Mouse (Mus musculus): ENCODE measurements around the gene Kat8.
"Not testable (repeated sequence)": the region's sequence is repeated elsewhere in the genome, so short reads cannot be mapped to it uniquely, and the experiment has no call there.

Gene Kat8

GRCm38 (mm10) chr7:127895891-127896290, 16.4 kb upstream of the Kat8 start:
- intact Hi-C loops (cut with DNase I): not testable (repeated sequence)

- intact Hi-C loops (cut with DNase I): no loop called here
These were observed 15.9 kb upstream of the Kat8 start for GRCm38 (mm10) chr7:127896384-127896783.

DNA sequence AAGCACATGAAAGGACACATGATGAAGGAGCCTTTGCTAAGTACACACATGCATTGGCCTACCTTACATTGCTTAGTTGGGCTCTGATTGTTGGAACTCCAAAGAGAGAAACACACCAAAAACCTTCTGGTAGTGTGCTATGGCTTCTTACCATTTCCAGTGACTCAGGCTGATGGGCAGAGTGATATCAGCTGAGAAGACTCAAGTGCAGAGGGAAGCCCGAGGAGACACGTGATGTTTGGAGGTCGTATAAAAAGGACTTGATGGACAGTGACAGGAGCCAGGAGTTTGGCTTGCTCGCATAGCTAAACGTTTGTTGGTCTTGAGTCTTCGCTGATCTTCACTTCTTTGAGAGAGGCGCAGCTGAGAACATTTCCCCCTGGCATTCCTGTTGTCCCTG, 14.8 kb upstream of the Kat8 start:
- intact Hi-C loops (cut with DNase I): no loop called here

GRCm38 (mm10) chr7:127898179-127898956, 13.9 kb upstream of the Kat8 start:
- intact Hi-C loops (cut with DNase I): no loop called here

DNA sequence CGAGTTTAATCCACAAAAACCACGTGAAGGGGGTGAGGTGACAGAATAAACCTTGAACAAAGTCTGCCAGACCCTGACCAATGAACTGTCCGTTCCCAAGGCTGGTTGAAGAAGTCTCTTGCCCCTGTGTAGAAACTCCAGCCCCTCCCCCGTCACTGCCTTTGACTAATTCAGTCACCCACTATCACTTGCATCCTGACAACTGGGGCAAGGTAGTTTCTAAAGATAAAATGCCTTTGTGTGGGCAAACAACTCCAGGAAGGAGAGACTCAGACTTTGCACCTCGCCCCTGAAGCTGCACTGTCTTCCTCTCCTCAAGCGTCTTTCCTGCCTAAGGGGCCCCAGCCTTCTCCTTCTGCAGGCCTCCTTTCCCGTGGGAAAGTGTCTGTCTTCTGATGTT, 12.3 kb upstream of the Kat8 start:
- intact Hi-C loops (cut with DNase I): no loop called here

DNA sequence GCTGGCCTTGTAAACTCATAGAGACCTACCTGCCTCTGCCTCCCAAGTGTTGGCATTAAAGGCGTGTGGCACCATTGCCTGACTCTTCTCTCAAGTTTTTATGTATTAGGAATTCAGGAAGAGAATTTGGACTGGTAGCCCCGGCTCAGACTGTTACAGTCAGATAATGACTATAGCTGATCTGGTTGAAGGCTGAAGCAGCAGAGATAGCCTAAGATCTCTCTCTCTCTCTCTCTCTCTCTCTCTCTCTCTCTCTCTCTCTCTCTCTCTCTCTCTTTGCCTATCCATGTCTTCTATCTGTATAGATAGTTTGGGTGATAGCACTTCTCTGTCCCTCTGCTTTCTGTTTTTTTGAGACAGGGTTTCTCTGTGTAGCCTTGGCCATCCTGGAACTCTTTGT, 10.5 kb upstream of the Kat8 start:
- intact Hi-C loops (cut with DNase I): no loop called here

- intact Hi-C loops (cut with DNase I): no loop called here
These were observed 8.1 kb upstream of the Kat8 start, which contains the start of gene Bckdk for GRCm38 (mm10) chr7:127903971-127904796. Gene Bckdk (plus strand): TSS chr7:127904082.

GRCm38 (mm10) chr7:127907939-127908338, 4.4 kb upstream of the Kat8 start:
- intact Hi-C loops (cut with DNase I): no loop called here

- intact Hi-C loops (cut with DNase I): no loop called here
These were observed 3.7 kb upstream of the Kat8 start for GRCm38 (mm10) chr7:127908656-127909055.

DNA sequence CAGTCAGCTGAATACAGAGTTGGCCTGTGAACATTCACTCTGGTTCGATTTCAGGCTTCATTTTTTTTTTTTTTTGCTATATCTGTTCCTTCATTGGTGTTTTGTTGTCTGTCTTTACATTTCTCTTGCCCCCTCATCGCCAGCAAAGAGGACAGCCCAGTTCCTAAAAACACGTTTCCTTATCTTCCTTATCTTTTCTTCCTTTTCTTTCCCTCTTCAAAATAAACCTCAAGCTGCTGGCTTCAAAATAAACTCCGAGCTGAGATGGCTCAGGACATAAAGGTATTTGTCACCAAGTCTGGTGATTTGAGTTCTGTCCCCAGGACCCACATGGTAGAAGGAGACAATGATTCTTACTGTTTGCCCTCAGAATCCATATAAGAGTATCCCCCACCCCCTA, 622 bp downstream of the Kat8 start:
- intact Hi-C loops (cut with DNase I): no loop called here

DNA sequence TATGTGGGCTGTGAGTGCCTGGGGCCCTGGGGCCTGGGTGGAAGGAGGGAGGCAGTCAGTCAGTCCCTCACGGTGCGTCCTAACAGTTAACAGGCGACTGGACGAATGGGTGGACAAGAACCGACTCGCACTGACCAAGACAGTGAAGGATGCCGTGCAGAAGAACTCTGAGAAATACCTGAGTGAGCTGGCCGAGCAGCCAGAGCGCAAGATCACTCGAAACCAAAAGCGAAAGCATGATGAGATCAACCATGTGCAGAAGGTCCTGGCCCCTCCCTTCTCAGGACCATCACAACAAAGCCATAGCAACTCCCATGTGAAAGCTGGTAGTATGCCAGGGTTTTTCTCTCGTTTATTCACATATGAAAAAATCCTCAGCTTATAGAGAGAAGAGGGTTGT, 3.0 kb downstream of the Kat8 start:
- intact Hi-C loops (cut with DNase I): no loop called here

DNA sequence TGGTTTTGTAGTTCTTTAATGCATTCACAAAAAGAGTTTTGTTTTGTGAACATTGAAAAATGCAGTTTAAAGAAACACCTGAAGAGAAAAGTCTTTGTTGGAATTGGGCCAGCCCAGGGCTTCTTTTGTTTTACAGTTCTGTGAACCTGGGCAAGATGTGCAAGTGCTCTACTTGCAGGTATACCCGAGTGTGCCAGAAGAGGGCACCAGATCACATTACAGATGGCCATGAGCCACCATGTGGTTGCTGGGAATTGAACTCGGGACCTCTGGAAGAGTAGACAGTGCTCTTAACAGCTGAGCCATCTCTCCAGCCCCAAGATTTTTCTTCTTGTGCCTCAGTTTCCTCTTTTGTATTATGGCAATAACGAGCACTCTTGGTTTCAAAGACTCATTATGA, 5.9 kb downstream of the Kat8 start:
- intact Hi-C loops (cut with DNase I): no loop called here

DNA sequence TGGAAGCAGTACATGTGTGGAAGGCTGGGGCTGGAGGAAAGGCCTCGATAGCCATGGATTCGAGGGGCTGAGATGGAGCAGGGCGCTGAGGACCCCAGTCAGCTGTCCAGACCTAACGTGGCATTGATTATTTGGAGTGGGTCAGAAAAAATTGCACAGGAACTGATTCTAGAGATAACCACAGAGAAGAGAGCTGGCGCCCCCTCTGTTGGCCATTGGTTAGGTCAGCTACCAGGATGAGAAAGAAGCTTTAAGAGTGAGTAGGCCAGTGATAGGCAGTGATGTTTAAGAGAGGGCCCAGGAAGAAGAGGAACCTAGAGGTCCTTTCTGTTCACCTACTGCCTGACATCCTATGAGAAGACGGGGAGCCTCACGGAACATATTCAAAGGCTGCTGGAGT, 7.0 kb downstream of the Kat8 start:
- intact Hi-C loops (cut with DNase I): no loop called here

DNA sequence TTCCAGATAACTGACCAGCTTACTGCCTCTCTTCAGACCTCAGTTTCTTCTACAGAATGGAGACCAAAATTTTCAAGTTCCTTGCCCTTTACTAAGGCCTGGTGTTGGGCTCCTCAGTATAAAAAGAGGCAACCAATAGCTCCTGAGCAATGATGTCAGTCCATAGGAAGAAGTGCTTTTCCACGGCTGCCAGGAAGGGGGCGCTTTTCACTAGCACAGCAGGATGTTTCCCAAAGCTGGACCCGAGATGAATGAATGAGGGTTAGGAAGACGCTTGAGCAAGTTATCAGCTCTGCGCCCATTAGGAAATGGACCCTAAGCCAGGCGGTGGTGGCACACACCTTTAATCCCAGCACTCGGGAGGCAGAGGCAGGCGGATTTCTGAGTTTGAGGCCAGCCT, 9.2 kb downstream of the Kat8 start:
- intact Hi-C loops (cut with DNase I): no loop called here

DNA sequence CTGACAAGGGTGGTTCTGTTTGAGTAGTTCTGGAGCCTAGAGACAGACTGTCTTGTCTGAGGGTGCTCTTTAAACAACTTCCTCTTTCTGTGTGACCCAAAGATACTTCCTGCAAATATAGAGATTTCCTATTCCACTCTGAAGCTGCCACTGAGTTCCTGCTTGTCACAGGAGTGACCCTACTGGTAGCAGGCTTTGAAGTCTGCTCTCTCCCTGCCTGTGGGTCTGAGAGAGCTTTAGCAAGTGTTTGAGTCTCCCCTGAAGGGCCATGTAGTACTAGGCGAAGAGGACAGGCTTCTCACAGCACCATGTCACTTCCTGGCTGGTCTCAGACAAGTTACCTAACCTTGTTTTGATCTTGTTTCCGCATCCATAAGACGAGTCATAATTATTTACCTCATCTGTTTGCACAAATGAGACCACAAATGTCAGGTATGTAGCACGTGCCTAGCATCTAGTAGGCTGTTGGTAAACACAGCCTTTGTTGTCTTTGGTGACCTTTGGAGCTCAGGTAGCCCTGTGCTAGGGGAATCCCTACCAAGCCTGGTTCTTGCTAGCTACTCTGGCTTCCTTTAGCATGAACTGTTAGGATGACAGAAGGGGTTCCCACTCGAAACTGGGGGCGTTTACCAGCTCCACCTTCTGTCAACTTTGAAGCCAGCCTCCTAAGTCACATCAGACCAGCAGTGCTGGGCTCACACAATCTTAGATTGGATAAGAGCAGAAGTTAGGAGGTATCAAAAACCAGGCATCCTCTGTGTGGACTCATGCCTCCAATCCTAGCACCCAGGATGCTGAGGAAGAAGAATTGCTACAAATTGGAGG, 10.3 kb downstream of the Kat8 start:
- intact Hi-C loops (cut with DNase I): no loop called here

GRCm38 (mm10) chr7:127923714-127924113, 11.4 kb downstream of the Kat8 start:
- intact Hi-C loops (cut with DNase I): no loop called here

DNA sequence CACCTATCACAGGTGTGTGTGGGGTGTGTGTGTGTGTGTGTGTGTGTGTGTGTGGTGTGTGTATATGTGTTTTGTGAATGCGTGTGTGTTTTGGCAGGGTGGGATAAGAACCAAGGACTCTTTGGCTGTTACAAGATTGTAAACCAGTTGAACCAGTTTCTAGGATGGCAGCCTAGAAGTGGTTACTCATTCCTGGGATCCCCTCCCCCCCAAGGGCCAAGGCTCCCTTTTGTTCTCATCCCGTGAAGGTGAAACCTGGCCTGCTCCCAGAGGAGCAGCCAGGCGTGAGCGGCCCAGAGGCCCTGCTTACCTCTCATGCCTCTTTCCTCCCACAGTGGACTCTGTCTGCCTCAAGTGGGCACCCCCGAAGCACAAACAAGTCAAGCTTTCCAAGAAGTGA, 12.9 kb downstream of the Kat8 start:
- intact Hi-C loops (cut with DNase I): no loop called here

DNA sequence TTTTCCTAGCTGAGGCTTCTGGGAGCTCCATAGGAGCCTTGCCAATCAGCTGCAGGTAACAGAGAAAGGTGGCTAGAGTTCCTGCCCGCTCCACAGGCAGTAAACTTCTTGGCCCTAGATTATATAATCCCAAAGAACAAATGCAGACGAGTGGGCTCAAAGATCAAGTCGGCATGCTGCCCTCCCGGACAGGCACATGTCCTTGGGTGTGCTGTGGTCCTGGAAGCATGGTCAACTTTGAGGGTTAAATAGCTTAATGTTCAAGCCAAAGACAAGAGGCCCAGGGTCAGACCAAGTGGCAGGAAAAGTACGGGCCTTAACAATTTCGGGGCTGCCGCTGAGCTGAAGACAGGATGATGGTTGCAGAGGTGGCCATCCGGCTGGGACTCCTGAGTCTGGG, 13.8 kb downstream of the Kat8 start:
- intact Hi-C loops (cut with DNase I): no loop called here

- intact Hi-C loops (cut with DNase I): no loop called here
These were observed 14.5 kb downstream of the Kat8 start for GRCm38 (mm10) chr7:127926846-127927245.

DNA sequence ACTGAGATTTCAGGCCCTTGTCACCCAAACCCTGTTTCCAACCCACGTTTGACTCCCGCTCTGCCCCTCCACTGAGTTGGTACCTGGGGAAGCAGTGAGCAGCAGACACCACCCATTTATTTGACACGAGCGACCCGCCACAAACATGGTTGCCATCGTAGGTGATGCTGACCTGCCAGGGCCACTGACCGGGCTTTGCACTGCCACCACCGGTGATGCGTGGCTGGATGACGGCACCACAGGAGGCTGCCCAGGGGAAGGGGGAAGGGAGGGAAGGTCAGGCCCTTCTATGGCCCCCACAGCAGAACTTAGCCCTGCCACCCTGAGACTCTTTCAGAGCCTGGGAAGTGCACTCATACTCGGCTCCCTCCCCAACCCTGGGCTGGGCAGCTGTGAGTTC, 15.4 kb downstream of the Kat8 start:
- intact Hi-C loops (cut with DNase I): no loop called here

GRCm38 (mm10) chr7:127928596-127928995, 16.3 kb downstream of the Kat8 start:
- intact Hi-C loops (cut with DNase I): no loop called here

- intact Hi-C loops (cut with DNase I): no loop called here
These were observed 17.6 kb downstream of the Kat8 start, which contains the start of gene Prss8 for GRCm38 (mm10) chr7:127929923-127930322. Gene Prss8 (minus strand): TSS chr7:127930104.
